Mouse (Mus musculus): ENCODE data around the gene Smyd3.

GRCm38 (mm10) chr1:179207180-179207741, 310.6 kb downstream of the Smyd3 start:
- TF ChIP-seq CTCF (IDR thresholded peaks at IDR 0.05; ENCODE audit: control insufficient read depth, insufficient read depth, insufficient replicate concordance, low read depth, low read length) (no peak), POLR2A (IDR thresholded peaks at IDR 0.05; ENCODE audit: control insufficient read depth, low read depth, low read length) (no peak)

Measured in testis, adult 2 months (tissue).